Mouse (Mus musculus) liver, embryonic 15.5 days (tissue): ENCODE results near the gene Zmynd15. TPM values are rescaled to one million over a fixed set of nuclear protein-coding genes. Genes with fewer than 3 reads are reported as not detected.
A peak's percentile ranks its signal among the peaks of the same experiment; 100 is the strongest.
"Not testable (repeated sequence)": the region's sequence is repeated elsewhere in the genome, so short reads cannot be mapped to it uniquely, and the experiment has no call there.

Experiments used
- ATAC-seq: fragments of 200-750 bp; cut with Nextera tagmentation; 2 replicates; pipeline ENCODE4 v1.8.0; 2017; ENCODE audit warnings: moderate number of reproducible peaks, mild to moderate bottlenecking, moderate library complexity; ENCODE audit not compliant: insufficient read depth
- H3K27ac ChIP-seq: fragments of 300-500 bp; sonication (generic); replicated peaks from 2 replicates; pipeline ENCODE4 v1.5.1; 2015; ENCODE audit warnings: mild to moderate bottlenecking, inconsistent platforms
- H3K27me3 ChIP-seq: fragments of 300-500 bp; sonication (generic); 2 replicates; pipeline ENCODE4 v1.6.1; 2015; ENCODE audit warnings: mild to moderate bottlenecking, inconsistent platforms
- H3K36me3 ChIP-seq: fragments of 300-500 bp; sonication (generic); replicated peaks from 2 replicates; pipeline ENCODE4 v1.6.1; 2015; ENCODE audit warnings: moderate library complexity, mild to moderate bottlenecking, inconsistent platforms
- H3K4me1 ChIP-seq: fragments of 300-500 bp; sonication (generic); replicated peaks from 2 replicates; pipeline ENCODE4 v1.6.1; 2015; ENCODE audit warnings: inconsistent platforms
- H3K4me2 ChIP-seq: fragments of 300-500 bp; sonication (generic); 2 replicates; pipeline ENCODE4 v1.6.1; 2015; ENCODE audit warnings: moderate library complexity, mild to moderate bottlenecking, inconsistent platforms
- H3K4me3 ChIP-seq: fragments of 300-500 bp; sonication (generic); replicated peaks from 2 replicates; pipeline ENCODE4 v1.5.1; 2015; ENCODE audit warnings: mild to moderate bottlenecking, inconsistent platforms
- H3K9ac ChIP-seq: fragments of 300-500 bp; sonication (generic); 2 replicates; pipeline ENCODE4 v1.6.1; 2015; ENCODE audit warnings: moderate library complexity, mild to moderate bottlenecking, inconsistent platforms
- H3K9me3 ChIP-seq: fragments of 300-500 bp; sonication (generic); replicated peaks from 2 replicates; pipeline ENCODE4 v1.6.1; 2016; ENCODE audit warnings: inconsistent platforms
- WGBS: fragments of 180-500 bp; shearing (Covaris S2); methylation state at CpG from one replicate; pipeline ENCODE4 v1.1.7; 2015; ENCODE audit warnings: mixed read lengths; ENCODE audit not compliant: insufficient replicate concordance; 5-methylcytosine and 5-hydroxymethylcytosine counted together
- polyA plus RNA-seq: library from polyadenylated mRNA; unstranded; fragments of >200 nt; fragmentation: Nextera tagmentation; extraction: Ambion mirVana; gene quantifications from 2 replicates; pipeline ENCODE4 v1.2.1, GENCODE M21; 2015

The Zmynd15 gene
- 0.22 and 0.26 TPM in 2 replicates for polyA plus RNA-seq

DNA sequence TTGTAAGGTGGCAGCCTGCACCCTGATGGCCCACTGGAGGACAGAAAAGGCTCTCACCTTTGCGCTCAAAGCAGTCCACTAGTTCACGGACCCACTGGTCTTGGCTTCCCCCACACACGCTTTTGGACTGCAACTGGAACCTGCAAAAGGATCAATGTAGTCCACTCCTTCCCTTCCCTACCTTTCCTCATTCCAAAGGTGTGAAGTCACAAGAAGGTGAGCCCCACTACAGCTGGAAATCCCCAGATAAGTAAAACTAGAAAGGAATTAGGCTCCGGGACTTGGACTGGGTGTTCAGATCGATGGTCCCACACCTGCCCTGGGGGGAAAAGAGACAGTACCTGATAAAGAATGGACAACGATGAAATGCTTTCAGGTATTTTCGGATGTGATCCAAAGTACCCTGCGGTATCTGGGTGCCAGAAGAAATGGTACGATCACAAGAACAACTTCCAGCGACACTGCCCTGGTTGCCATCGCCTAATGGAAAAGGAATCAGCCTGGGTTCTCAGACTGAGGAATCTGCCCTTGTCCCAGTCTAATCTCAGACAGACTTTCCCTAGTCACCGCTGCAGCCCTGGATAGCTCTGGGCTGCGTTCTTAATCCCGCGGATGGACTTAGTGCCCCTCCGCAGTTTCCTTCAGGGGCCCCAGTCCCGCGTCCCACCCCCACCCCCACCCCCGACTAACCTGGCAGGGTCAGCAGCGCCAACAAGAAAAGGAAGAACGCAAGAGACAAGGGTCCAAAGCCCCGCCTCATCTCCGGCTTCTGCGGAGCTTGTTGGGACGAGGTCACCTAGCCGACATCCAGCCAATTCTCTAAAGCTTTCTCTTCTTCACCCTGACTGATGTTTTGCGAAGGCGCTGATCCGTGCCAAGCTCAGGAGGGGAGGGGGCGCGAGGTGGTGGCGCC, at the start of gene Zmynd15:
TSS of gene Zmynd15 (plus strand) at position 746 of the 913 bp plus-strand sequence.
- WGBS = 16% methylated on average over 32 of the region's 32 CpGs
- Histone ChIP-seq H3K4me3 (peak within 1 kb of the TSS; percentile 56), H3K4me1 (peaks cover 10% of the 10 kb centered on the region), H3K27me3 (peaks cover 66% of the 10 kb centered on the region), H3K4me2 (peak within 1 kb of the TSS; percentile 70), H3K9ac (no peak within 1 kb of the TSS), H3K36me3 (no peaks in the 10 kb centered on the region; the same call in 1 of the 2 replicates), H3K27ac (no peak within 1 kb of the TSS), H3K9me3 (no peaks in the 10 kb centered on the region)
- ATAC-seq = no peak

- Histone ChIP-seq H3K4me2 (peak within 1 kb of the TSS; percentile 85), H3K9me3 (no peaks in the 10 kb centered on the region), H3K36me3 (peaks cover 19% of the 10 kb centered on the region), H3K9ac (peak within 1 kb of the TSS; percentile 76), H3K4me1 (peaks cover 36% of the 10 kb centered on the region), H3K4me3 (peak within 1 kb of the TSS; percentile 81), H3K27me3 (no peaks in the 10 kb centered on the region), H3K27ac (peak within 1 kb of the TSS; percentile 74)
- WGBS = under 1% methylated on average over 59 of the region's 59 CpGs
- ATAC-seq = peak; percentile 88
Observed at GRCm38 (mm10) chr11:70409594-70410296, 49.5 kb upstream of the Zmynd15 start, which contains the start of gene Pelp1. Pelp1 (minus strand) TSS chr11:70410031.

DNA sequence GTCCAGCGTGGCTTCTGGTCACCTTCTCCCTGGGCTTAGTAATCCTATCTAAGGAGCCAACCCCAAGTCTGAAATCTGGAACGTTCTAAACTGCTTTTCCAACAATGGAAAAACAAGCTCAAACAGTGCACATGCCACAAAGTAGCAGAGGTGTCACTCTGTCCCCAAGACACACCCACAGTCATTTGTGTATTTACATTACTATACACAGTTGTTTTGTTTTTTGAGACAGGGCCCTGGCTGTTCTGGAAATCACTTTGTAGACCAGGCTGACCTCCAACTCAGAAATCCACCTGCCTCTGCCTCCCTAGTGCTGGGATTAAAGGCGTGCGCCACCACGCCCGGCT, 49.0 kb upstream of the Zmynd15 start:
- Histone ChIP-seq H3K9me3 (no peaks in the 10 kb centered on the region), H3K27me3 (no peaks in the 10 kb centered on the region), H3K4me1 (peaks cover 36% of the 10 kb centered on the region), H3K27ac (peak overlapping the region; percentile 74), H3K4me2 (peak overlapping the region; percentile 85), H3K36me3 (peaks cover 15% of the 10 kb centered on the region), H3K4me3 (peak overlapping the region; percentile 81), H3K9ac (peak overlapping the region; percentile 76; the same call in 1 of the 2 replicates)
- ATAC-seq = peak; percentile 23; the same call in 1 of the 2 replicates
- 36% methylated on average over 6 of the region's 6 CpGs for WGBS

DNA sequence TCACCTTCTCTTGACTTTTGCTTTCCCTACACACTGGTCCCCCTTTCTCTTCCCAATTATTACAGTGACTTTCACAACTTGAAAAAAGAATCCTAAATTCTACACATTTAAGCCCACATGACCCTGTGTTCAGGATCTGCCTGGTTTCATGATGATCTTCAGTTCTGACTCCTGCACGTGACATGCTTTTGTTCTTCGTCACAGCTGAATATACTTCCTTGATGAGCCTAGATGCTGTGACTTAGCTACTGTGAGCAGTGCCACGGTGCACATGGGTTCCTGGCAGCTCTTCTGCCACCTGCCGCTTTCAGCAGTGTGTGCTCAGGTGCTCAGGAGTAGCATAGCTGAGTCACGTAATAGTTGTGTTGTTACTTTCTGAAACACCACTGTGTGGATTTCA, 46.6 kb upstream of the Zmynd15 start:
- WGBS = 69% methylated on average over 5 of the region's 5 CpGs
- no peak for ATAC-seq

DNA sequence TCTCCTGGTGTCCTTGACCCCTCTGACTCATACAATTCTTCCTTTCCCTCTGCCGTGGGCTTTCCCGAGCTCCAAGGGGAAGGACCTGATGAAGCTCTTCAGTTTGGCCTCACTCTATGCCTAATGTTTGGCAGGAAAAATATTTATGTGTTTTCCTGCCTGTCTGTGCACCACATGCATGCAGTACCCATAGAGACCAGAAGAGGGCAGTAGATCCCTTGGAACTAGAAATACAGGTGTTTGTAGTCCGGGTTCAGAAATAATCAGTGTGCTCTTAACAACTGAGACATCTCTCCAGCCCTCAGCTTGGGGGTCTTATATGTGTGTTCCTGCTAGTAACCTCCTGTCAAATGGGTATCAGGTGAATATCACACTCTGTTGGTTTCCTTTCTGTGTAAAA, 45.3 kb upstream of the Zmynd15 start:
- Histone ChIP-seq H3K27ac (no peak overlapping the region), H3K9me3 (no peaks in the 10 kb centered on the region), H3K4me1 (peaks cover 15% of the 10 kb centered on the region), H3K4me3 (no peak overlapping the region), H3K9ac (no peak overlapping the region), H3K27me3 (no peaks in the 10 kb centered on the region), H3K4me2 (no peak overlapping the region), H3K36me3 (no peaks in the 10 kb centered on the region)
- ATAC-seq = no peak
- WGBS = 0% methylated on average over 3 of the region's 3 CpGs

More for the DNA sequence above, 46.6 kb upstream of the Zmynd15 start:
- Histone ChIP-seq H3K27me3 (no peaks in the 10 kb centered on the region), H3K4me1 (peaks cover 29% of the 10 kb centered on the region), H3K9ac (no peak overlapping the region), H3K4me3 (no peak overlapping the region), H3K36me3 (no peaks in the 10 kb centered on the region), H3K27ac (no peak overlapping the region), H3K4me2 (no peak overlapping the region), H3K9me3 (no peaks in the 10 kb centered on the region)

DNA sequence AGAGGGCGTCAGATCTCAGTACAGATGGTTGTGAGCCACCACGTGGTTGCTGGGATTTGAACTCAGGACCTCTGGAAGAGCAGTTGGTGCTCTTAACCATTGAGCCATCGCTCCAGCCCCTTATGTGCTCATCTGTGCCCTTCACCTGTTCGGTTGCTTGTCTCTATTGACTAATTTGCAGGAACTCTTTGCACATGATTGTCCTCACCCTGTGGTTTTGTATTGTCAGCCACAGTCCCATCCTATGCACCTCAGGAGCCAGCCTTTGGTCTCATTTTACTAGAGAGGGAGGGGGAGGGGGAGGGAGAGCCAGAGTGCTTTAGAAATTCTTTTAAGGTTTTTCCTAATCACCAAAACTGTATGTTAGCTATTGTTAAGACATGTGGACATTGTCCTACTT, 41.0 kb upstream of the Zmynd15 start:
- Histone ChIP-seq H3K27ac (no peak overlapping the region), H3K4me2 (no peak overlapping the region), H3K36me3 (no peaks in the 10 kb centered on the region), H3K4me3 (no peak overlapping the region), H3K9ac (no peak overlapping the region), H3K27me3 (no peaks in the 10 kb centered on the region), H3K9me3 (no peaks in the 10 kb centered on the region), H3K4me1 (no peaks in the 10 kb centered on the region)
- 51% methylated on average over 4 of the region's 4 CpGs for WGBS
- no peak for ATAC-seq

- no peak overlapping the region for H3K27ac ChIP-seq
- H3K36me3 ChIP-seq = no peaks in the 10 kb centered on the region
- no peaks in the 10 kb centered on the region for H3K4me1 ChIP-seq
- WGBS = 49% methylated on average over 5 of the region's 5 CpGs
- no peak overlapping the region for H3K4me2 ChIP-seq
- H3K9me3 ChIP-seq = no peaks in the 10 kb centered on the region
- no peak overlapping the region for H3K4me3 ChIP-seq
- no peak for ATAC-seq
- no peak overlapping the region for H3K9ac ChIP-seq
- H3K27me3 ChIP-seq = no peaks in the 10 kb centered on the region
Observed at GRCm38 (mm10) chr11:70419486-70419885, 39.7 kb upstream of the Zmynd15 start.

GRCm38 (mm10) chr11:70426598-70426997, 32.6 kb upstream of the Zmynd15 start:
- H3K4me1 ChIP-seq, H3K4me3 ChIP-seq, H3K9ac ChIP-seq, H3K4me2 ChIP-seq, ATAC-seq, H3K27ac ChIP-seq, H3K27me3 ChIP-seq, H3K9me3 ChIP-seq, H3K36me3 ChIP-seq: not testable (repeated sequence)
- WGBS = 57% methylated on average over 6 of the region's 6 CpGs

- no peak for ATAC-seq
- peak overlapping the region; percentile 78 for H3K4me3 ChIP-seq
- peak overlapping the region; percentile 98 for H3K4me2 ChIP-seq
- H3K9me3 ChIP-seq = no peaks in the 10 kb centered on the region
- H3K27ac ChIP-seq = no peak overlapping the region
- H3K36me3 ChIP-seq = peaks cover 10% of the 10 kb centered on the region
- no peaks in the 10 kb centered on the region for H3K27me3 ChIP-seq
- H3K4me1 ChIP-seq = peaks cover 53% of the 10 kb centered on the region
- peak overlapping the region; percentile 28; the same call in 1 of the 2 replicates for H3K9ac ChIP-seq
- 38% methylated on average over 5 of the region's 5 CpGs for WGBS
Observed at GRCm38 (mm10) chr11:70431574-70431973, 27.7 kb upstream of the Zmynd15 start.

- H3K27me3 ChIP-seq = no peaks in the 10 kb centered on the region
- peak within 1 kb of the TSS; percentile 78 for H3K4me3 ChIP-seq
- peak within 1 kb of the TSS; percentile 98 for H3K4me2 ChIP-seq
- under 1% methylated on average over 75 of the region's 75 CpGs for WGBS
- ATAC-seq = peak; percentile 92
- H3K9ac ChIP-seq = peak within 1 kb of the TSS; percentile 79
- H3K9me3 ChIP-seq = no peaks in the 10 kb centered on the region
- H3K4me1 ChIP-seq = peaks cover 57% of the 10 kb centered on the region
- peak within 1 kb of the TSS; percentile 84 for H3K27ac ChIP-seq
- peaks cover 17% of the 10 kb centered on the region for H3K36me3 ChIP-seq
Observed at GRCm38 (mm10) chr11:70432048-70432894, 27.0 kb upstream of the Zmynd15 start, which contains the start of gene Arrb2. Arrb2 (plus strand) TSS chr11:70432635.
